Mouse (Mus musculus): ENCODE measurements at regions not wholly inside any gene's neighbourhood (a gene's known extent, or its start where the extent isn't known, plus 50 kb on each side); places are given as distances from the start of the nearest gene placed in this dataset.

DNA sequence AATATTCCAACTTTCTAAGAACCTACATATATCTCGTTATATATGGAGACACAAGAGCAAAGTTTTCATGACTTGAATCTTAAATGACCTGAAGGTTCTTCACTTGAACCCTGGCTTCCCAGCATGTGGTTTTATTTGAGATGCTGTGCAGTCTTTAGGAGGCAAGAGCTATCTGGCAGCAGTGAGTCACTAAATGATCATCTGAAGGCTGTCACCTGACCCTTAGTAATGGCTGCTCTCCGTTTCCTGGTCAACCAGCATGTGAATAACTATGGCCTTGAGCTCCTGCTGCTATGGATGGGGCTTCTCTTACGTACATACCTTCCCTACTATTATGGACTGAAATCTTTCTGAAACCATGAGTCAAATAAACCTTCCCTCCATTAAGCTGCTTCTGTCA lies 149.8 kb upstream of the Zpld1 start:
- TF ChIP-seq CTCF (IDR thresholded peaks at IDR 0.05; ENCODE audit: borderline replicate concordance, control insufficient read depth, extremely low read depth, insufficient read depth, low read length, poor library complexity), result no peak
- TF ChIP-seq POLR2A (IDR thresholded peaks at IDR 0.05; ENCODE audit: control insufficient read depth, extremely low read depth, insufficient read depth, low read length, poor library complexity), result no peak
